Mouse (Mus musculus): Measurements from ENCODE around the gene Rag1. TPM values are rescaled to one million over a fixed set of nuclear protein-coding genes. Genes with fewer than 3 reads are reported as not detected.

Gene Rag1
- total and polyA plus RNA-seq, 3 experiments = not detected

DNA sequence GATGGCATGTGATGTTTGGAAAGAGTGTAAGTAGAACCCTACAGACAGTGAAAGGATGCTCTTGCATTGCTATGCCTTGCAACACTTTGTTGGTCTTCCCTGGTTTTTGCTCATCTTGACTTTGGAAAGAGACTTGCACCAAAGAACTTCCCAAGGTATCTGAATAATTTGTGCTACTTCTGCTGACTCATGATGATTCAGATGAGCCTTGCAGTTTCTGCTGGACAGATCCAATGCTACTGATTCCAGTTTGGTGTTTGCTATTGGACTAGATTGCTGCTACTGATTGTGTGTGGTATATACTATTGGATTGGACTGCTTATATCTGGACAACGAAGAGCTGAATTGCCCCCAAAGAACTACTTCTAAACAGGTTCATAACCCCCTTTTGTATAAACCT, 46.2 kb downstream of the Rag1 start:
- no peak for DNase-seq (ENCODE audit: extremely low read depth)
- in situ Hi-C loops (cut with MboI; ENCODE audit: low pct_ligation_motif_present, low pct_unique_long_range_greater_than_20kb, low sequenced_read_pairs) = no loop called here
- TF ChIP-seq MAFK (IDR thresholded peaks at IDR 0.05; ENCODE audit: insufficient replicate concordance, low read length) (no peak), MXI1 (IDR thresholded peaks at IDR 0.05; ENCODE audit: low read depth, low read length) (no peak), MEF2A (IDR thresholded peaks at IDR 0.05; ENCODE audit: borderline replicate concordance, low read depth, low read length) (no peak), CHD2 (IDR thresholded peaks at IDR 0.05; ENCODE audit: low read length) (no peak), TBP (conservative IDR thresholded peaks at IDR 0.05; ENCODE audit: low read depth, low read length) (no peak), MYC (IDR thresholded peaks at IDR 0.05; ENCODE audit: low read depth, low read length) (no peak), USF2 (conservative IDR thresholded peaks at IDR 0.05; ENCODE audit: low read depth, low read length) (no peak), ETS1 (conservative IDR thresholded peaks at IDR 0.05; ENCODE audit: low read depth, low read length) (no peak), MAZ (IDR thresholded peaks at IDR 0.05; ENCODE audit: low read depth, low read length) (no peak), EP300 (IDR thresholded peaks at IDR 0.05; ENCODE audit: low read length) (no peak), ELF1 (IDR thresholded peaks at IDR 0.05; ENCODE audit: low read depth, low read length) (no peak), JUND (conservative IDR thresholded peaks at IDR 0.05; ENCODE audit: low read depth, low read length) (no peak), RCOR1 (conservative IDR thresholded peaks at IDR 0.05; ENCODE audit: low read depth, low read length) (no peak), JUN (IDR thresholded peaks at IDR 0.05; ENCODE audit: insufficient read depth, low read depth, low read length) (no peak), NRF1 (IDR thresholded peaks at IDR 0.05; ENCODE audit: low read depth, low read length) (no peak), E2F4 (IDR thresholded peaks at IDR 0.05; ENCODE audit: insufficient replicate concordance, low read depth, low read length) (no peak), CTCF (conservative IDR thresholded peaks at IDR 0.05 in 1 of 2, IDR thresholded peaks at IDR 0.05 in 1 of 2; ENCODE audit: low read depth in 2 of 2, low read length in 2 of 2) (no peak), ZMIZ1 (IDR thresholded peaks at IDR 0.05; ENCODE audit: low read depth, low read length) (no peak)

GRCm38 (mm10) chr2:101600703-101601102, 48.6 kb downstream of the Rag1 start:
- no peak overlapping the region for H3K27ac ChIP-seq (ENCODE audit: insufficient read depth, low read depth)
- DNase-seq (ENCODE audit: extremely low read depth) = no peak
- dilution Hi-C loops (cut with MboI; ENCODE audit: extremely low pct_ligation_motif_present, extremely low pct_unique_long_range_greater_than_20kb, low sequenced_read_pairs) (no loop called here), in situ Hi-C loops (cut with MboI; ENCODE audit: low pct_ligation_motif_present, low pct_unique_long_range_greater_than_20kb, low sequenced_read_pairs) (no loop called here)
- peaks cover 3% of the 10 kb centered on the region for H3K27me3 ChIP-seq (replicated peaks)
- TF ChIP-seq PAX5 (IDR thresholded peaks at IDR 0.05; ENCODE audit: low read length) = no peak
- TF ChIP-seq E2F4 (IDR thresholded peaks at IDR 0.05; ENCODE audit: insufficient replicate concordance, low read depth, low read length) = no peak
- TF ChIP-seq IRF4 (IDR thresholded peaks at IDR 0.05; ENCODE audit: low read depth, low read length) = no peak
- no peak for TF ChIP-seq CHD1 (IDR thresholded peaks at IDR 0.05; ENCODE audit: low read depth, low read length)
- no peak for TF ChIP-seq UBTF (IDR thresholded peaks at IDR 0.05; ENCODE audit: low read depth, low read length)
- TF ChIP-seq POLR2A (IDR thresholded peaks at IDR 0.05; ENCODE audit: low read depth, low read length) = no peak
- peaks cover 0 to 7% of the 10 kb centered on the region in 2 experiments; a peak in 1 of 4 replicates for H3K4me1 ChIP-seq (ENCODE audit: control insufficient read depth in 1 of 2, insufficient read depth in 2 of 2)
- H3K4me2 ChIP-seq (ENCODE audit: insufficient read depth, low read depth, poor library complexity, severe bottlenecking) = no peak overlapping the region
- no peaks in the 10 kb centered on the region for H3K36me3 ChIP-seq (replicated peaks in 1 of 2; ENCODE audit: control insufficient read depth in 1 of 2, insufficient read depth in 1 of 2, low read length in 1 of 2)
- H3K4me3 ChIP-seq (replicated peaks in 1 of 3; ENCODE audit: low read depth in 2 of 3, low read length in 2 of 3, poor library complexity in 1 of 3) = no peak overlapping the region
- no peak overlapping the region for H3K9ac ChIP-seq (ENCODE audit: insufficient read depth, low read depth)
- no peaks in the 10 kb centered on the region for H3K79me2 ChIP-seq (replicated peaks; ENCODE audit: control insufficient read depth, extremely low read depth, insufficient read depth, poor library complexity, severe bottlenecking)
- H3K9me3 ChIP-seq (replicated peaks; ENCODE audit: low read length) = no peaks in the 10 kb centered on the region

More for the DNA sequence above, 46.2 kb downstream of the Rag1 start:
- no peak overlapping the region for H3K4me2 ChIP-seq (ENCODE audit: insufficient read depth, low read depth, poor library complexity, severe bottlenecking)
- H3K4me3 ChIP-seq (replicated peaks in 1 of 3; ENCODE audit: low read depth in 2 of 3, low read length in 2 of 3, poor library complexity in 1 of 3) = no peak overlapping the region
- H3K36me3 ChIP-seq (replicated peaks in 1 of 2; ENCODE audit: control insufficient read depth in 1 of 2, insufficient read depth in 1 of 2, low read length in 1 of 2) = no peaks in the 10 kb centered on the region
- H3K79me2 ChIP-seq (replicated peaks; ENCODE audit: control insufficient read depth, extremely low read depth, insufficient read depth, poor library complexity, severe bottlenecking) = no peaks in the 10 kb centered on the region
- H3K27me3 ChIP-seq (replicated peaks) = peaks cover 1% of the 10 kb centered on the region
- no peak overlapping the region for H3K27ac ChIP-seq (ENCODE audit: insufficient read depth, low read depth)
- H3K9ac ChIP-seq (ENCODE audit: insufficient read depth, low read depth) = no peak overlapping the region
- H3K9me3 ChIP-seq (replicated peaks; ENCODE audit: low read length) = no peaks in the 10 kb centered on the region
- dilution Hi-C loops (cut with MboI; ENCODE audit: extremely low pct_ligation_motif_present, extremely low pct_unique_long_range_greater_than_20kb, low sequenced_read_pairs) = no loop called here
- H3K4me1 ChIP-seq (ENCODE audit: control insufficient read depth in 1 of 2, insufficient read depth in 2 of 2) = peaks cover 0 to 7% of the 10 kb centered on the region in 2 experiments; a peak in 1 of 4 replicates
